Mouse (Mus musculus): ENCODE results near the gene Ccpg1os. TPM values are rescaled to one million over a fixed set of nuclear protein-coding genes. Genes with fewer than 3 reads are reported as not detected.

The Ccpg1os gene
- polyA plus RNA-seq, 1 experiment from 2014 or later, result 14.1 TPM

DNA sequence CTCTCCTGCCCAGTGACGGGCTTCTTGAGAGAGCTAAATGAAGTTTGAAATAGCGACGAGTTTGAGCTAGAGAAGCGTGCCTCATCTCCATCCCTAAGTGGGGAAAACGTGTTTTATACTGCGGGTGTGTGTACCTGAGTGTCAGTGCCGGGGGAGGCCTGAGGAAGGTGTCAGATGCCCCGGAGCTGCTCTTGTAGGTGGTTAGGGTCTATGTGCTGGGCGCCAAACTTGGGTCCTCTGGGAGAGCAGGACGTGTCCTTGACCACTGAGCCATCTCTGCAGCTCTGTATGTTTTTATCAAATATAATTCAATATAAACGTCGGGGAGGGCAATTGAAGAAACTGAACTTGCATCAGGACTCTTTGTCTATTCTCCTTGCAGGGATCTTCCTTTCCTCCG lies 40.9 kb downstream of the Ccpg1os start:
- 88% methylated on average over 13 of the region's 13 CpGs for WGBS
- ATAC-seq (ENCODE audit: insufficient read depth, low FRiP score, low read depth), result no peak

DNA sequence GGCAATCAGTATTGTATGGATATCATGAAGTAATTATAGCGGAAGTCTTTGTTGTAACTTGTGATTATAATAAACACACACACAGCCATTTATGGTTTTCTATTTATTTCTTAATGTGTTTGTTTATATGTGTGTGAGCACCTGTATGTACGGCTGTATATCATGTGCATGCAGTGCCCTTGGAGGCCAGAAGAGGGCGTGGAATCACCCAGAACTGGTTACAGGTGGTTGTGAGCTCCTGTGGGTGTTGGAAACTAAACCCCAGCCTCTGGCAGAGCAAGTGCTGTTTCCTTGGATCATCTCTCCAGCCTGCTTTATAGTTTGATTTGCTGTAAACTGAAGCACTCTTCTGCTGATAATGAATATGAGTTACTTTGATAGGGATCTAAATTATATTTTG lies 41.8 kb downstream of the Ccpg1os start:
- Histone ChIP-seq H3K9ac (no peak overlapping the region), H3K27ac (no peak overlapping the region), H3K36me3 (peaks cover 20% of the 10 kb centered on the region), H3K4me2 (no peak overlapping the region), H3K27me3 (replicated peaks) (no peaks in the 10 kb centered on the region), H3K9me3 (no peaks in the 10 kb centered on the region), H3K4me3 (replicated peaks) (no peak overlapping the region), H3K4me1 (no peaks in the 10 kb centered on the region)
- WGBS, result 59% methylated on average over 3 of the region's 3 CpGs
- ATAC-seq (ENCODE audit: insufficient read depth, low FRiP score, low read depth), result no peak

More for the DNA sequence above, 40.9 kb downstream of the Ccpg1os start:
- Histone ChIP-seq H3K4me2 (no peak overlapping the region), H3K4me1 (no peaks in the 10 kb centered on the region), H3K9me3 (no peaks in the 10 kb centered on the region), H3K4me3 (replicated peaks) (no peak overlapping the region), H3K27me3 (replicated peaks) (no peaks in the 10 kb centered on the region), H3K36me3 (peaks cover 20% of the 10 kb centered on the region), H3K27ac (no peak overlapping the region), H3K9ac (no peak overlapping the region)

GRCm38 (mm10) chr9:72936301-72936700 lies 48.9 kb downstream of the Ccpg1os start:
- no peaks in the 10 kb centered on the region for H3K9me3 ChIP-seq
- H3K9ac ChIP-seq, result no peak overlapping the region
- no peaks in the 10 kb centered on the region for H3K4me1 ChIP-seq
- H3K27ac ChIP-seq, result no peak overlapping the region
- H3K4me3 ChIP-seq (replicated peaks), result no peak overlapping the region
- H3K27me3 ChIP-seq (replicated peaks), result no peaks in the 10 kb centered on the region
- no peak overlapping the region for H3K4me2 ChIP-seq
- 75% methylated on average over 2 of the region's 2 CpGs for WGBS
- no peak for ATAC-seq (ENCODE audit: insufficient read depth, low FRiP score, low read depth)
- 0 out of 2 replicates have a peak, but pooled peaks cover 4% of the 10 kb centered on the region for H3K36me3 ChIP-seq

GRCm38 (mm10) chr9:72935309-72935708 lies 49.9 kb downstream of the Ccpg1os start:
- Histone ChIP-seq H3K27me3 (replicated peaks) (no peaks in the 10 kb centered on the region), H3K9ac (no peak overlapping the region), H3K4me3 (replicated peaks) (no peak overlapping the region), H3K4me2 (no peak overlapping the region), H3K27ac (no peak overlapping the region), H3K9me3 (no peaks in the 10 kb centered on the region), H3K4me1 (no peaks in the 10 kb centered on the region), H3K36me3 (0 out of 2 replicates have a peak, but pooled peaks cover 4% of the 10 kb centered on the region)
- ATAC-seq (ENCODE audit: insufficient read depth, low FRiP score, low read depth), result no peak
- WGBS, result 90% methylated on average over 4 of the region's 4 CpGs

DNA sequence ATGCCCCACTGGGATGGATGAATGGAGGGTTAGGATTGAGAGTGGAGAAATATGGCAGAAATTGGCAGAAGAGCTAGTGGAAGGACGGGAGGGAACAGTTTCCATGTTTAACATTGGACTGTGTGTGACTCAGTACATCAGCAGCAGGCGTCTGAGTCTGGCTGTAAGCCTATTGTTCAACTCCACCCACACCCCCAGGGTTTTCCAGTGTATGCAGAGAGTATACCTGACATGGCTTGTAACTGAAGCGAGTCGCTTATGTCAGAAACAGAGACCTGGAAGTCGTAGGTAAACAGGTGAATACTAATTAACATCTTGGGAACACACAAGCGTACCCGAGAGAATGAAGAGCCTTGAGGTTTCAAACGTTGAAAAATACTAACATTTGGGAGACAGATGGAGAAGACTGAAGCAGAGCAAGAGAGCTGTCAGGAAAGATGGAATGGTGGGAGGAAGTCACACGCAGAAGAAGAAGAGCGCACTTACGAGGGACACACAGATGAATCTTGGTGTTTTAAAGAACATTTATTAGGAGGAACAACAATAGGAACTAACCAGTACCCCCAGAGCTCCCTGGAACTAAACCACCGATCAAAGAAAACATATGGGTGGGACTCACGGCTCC lies 53.9 kb downstream of the Ccpg1os start:
- Histone ChIP-seq H3K27me3 (replicated peaks) (no peaks in the 10 kb centered on the region), H3K4me1 (0 out of 2 replicates have a peak, but pooled peaks cover 7% of the 10 kb centered on the region), H3K36me3 (0 out of 2 replicates have a peak, but pooled peaks cover 4% of the 10 kb centered on the region), H3K9me3 (no peaks in the 10 kb centered on the region), H3K4me3 (replicated peaks) (no peak overlapping the region), H3K4me2 (no peak overlapping the region), H3K9ac (no peak overlapping the region), H3K27ac (no peak overlapping the region)
- 78% methylated on average over 13 of the region's 13 CpGs for WGBS
- ATAC-seq (ENCODE audit: insufficient read depth, low FRiP score, low read depth), result no peak

Small RNA genes within 50 kb of the gene (microRNA-seq; reads per million reads assigned to microRNA genes)
- gene Gm27353, result not detected

Other genes starting within 250 kb of the Ccpg1os start
- 0.31 and 0.46 TPM in 2 replicates for gene Prtg, start 178.5 kb downstream of the Ccpg1os start, polyA plus RNA-seq (2015; fragmentation: Nextera tagmentation; extraction: Ambion mirVana)
- gene Pygo1, start 59.7 kb downstream of the Ccpg1os start, polyA plus RNA-seq (2015; fragmentation: Nextera tagmentation; extraction: Ambion mirVana), result 3.4 and 3.5 TPM in 2 replicates
- 0.98 and 0.99 TPM in 2 replicates for gene Dyx1c1, start 26.6 kb downstream of the Ccpg1os start, polyA plus RNA-seq (2015; fragmentation: Nextera tagmentation; extraction: Ambion mirVana)
- not detected in 2 replicates for gene Gm44503, start 26.5 kb downstream of the Ccpg1os start, polyA plus RNA-seq (2015; fragmentation: Nextera tagmentation; extraction: Ambion mirVana)
- 34.5 and 37.8 TPM in 2 replicates for gene Ccpg1, start within 50 bp of the Ccpg1os start, polyA plus RNA-seq (2015; fragmentation: Nextera tagmentation; extraction: Ambion mirVana)
- gene Pigb, start 55.0 kb upstream of the Ccpg1os start, polyA plus RNA-seq (2015; fragmentation: Nextera tagmentation; extraction: Ambion mirVana), result 14.1 and 15.8 TPM in 2 replicates
- 15.8 and 16.8 TPM in 2 replicates for gene Rab27a, start 59.5 kb upstream of the Ccpg1os start, polyA plus RNA-seq (2015; fragmentation: Nextera tagmentation; extraction: Ambion mirVana)
- 0.13 and 0.44 TPM in 2 replicates for gene Khdc3, start 116.5 kb upstream of the Ccpg1os start, polyA plus RNA-seq (2015; fragmentation: Nextera tagmentation; extraction: Ambion mirVana)
- gene Gm20509, start 117.1 kb upstream of the Ccpg1os start, polyA plus RNA-seq (2015; fragmentation: Nextera tagmentation; extraction: Ambion mirVana), result not detected in 2 replicates
- gene Rsl24d1, start 128.0 kb upstream of the Ccpg1os start, polyA plus RNA-seq (2015; fragmentation: Nextera tagmentation; extraction: Ambion mirVana), result 94.1 and 94.7 TPM in 2 replicates

Measured in stomach, embryonic 15.5 days (tissue).